Mouse (Mus musculus): ENCODE data around the gene Rfx8.

DNA sequence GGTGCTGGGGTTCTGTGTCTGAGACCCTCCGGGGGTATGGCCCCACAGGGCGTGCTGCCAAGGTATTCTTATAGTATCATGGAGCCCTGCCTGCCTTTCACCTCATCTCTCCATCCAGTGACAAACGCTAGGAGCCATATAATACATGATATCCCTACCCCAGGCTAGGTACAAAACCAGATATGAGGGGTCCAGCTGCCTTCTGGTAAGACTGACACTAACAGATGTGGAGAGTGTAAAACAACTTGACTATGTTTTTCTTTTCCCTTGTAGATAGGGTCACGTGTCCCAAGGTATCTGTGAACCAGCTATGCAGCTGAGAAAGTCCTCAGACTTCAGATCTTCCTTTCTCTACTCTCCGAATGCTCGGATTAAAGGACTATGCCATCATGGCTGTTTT, 30.7 kb upstream of the Rfx8 start:
- TF ChIP-seq CTCF (IDR thresholded peaks at IDR 0.05; ENCODE audit: borderline replicate concordance, extremely low read depth, insufficient read depth, insufficient read length) (no peak), POLR2A (IDR thresholded peaks at IDR 0.05; ENCODE audit: borderline replicate concordance, extremely low read depth, insufficient read depth, insufficient read length, poor library complexity, severe bottlenecking) (no peak)

All from brain, embryonic 14.5 days (tissue).